Mouse (Mus musculus) bone marrow, adult 2 months (tissue): ENCODE data around the gene Park7.

ENCODE experiments used
- CTCF ChIP-seq: fragments of 200-500 bp; IDR thresholded peaks from 2 replicates; pipeline ENCODE4 v1.5.1; 2011; ENCODE audit warnings: low read length, control low read depth; ENCODE audit not compliant: control insufficient read depth, insufficient read depth
- POLR2A ChIP-seq: fragments of 200-500 bp; IDR thresholded peaks from 2 replicates; pipeline ENCODE4 v1.6.1; 2011; ENCODE audit warnings: low read depth, mild to moderate bottlenecking, control low read depth, low read length, borderline replicate concordance; ENCODE audit not compliant: control insufficient read depth

DNA sequence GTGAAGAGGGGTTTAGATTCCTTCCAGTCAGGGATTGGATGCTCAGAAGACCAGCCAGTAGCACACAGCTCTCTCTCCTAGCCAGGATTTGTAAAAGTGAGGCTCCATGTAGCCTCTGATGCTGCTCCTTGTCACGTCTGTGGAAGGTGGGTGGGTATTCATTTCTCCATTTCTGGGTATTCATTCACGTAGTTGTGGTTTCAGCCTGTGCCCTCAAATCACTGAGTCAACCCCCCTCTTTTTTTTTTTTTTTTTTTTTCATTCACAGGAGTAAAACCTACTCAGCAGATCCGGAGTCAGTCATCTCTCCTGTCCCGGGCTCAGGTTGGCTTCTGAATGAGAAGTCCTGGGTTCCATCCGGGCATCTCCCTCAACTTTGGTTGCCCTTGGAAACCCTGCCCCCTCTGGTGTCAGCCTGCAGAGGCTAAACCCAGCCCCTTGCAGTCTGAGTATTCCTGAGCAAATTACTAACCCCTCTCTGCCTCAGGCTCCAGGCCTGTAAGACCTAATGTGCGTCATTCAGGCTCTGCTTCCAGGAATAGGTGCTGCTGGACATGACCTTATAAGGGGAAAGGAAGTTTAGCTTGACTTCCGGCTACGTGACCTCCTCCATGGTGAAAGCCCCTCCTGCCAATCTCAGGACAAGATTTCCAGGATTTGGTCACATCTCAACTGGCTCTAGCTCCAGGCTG lies 3.2 kb upstream of the Park7 start:
- no peak for TF ChIP-seq CTCF
- no peak for TF ChIP-seq POLR2A
